Mouse (Mus musculus) olfactory bulb, adult 2 months (tissue): ENCODE data around the gene Fars2. TPM values are rescaled to one million over a fixed set of nuclear protein-coding genes. Genes with fewer than 3 reads are reported as not detected.

Experiments used
- H3K27ac ChIP-seq: fragments of 200-500 bp; 2 replicates; pipeline ENCODE4 v1.5.1; 2012; ENCODE audit warnings: low read depth, low read length; ENCODE audit not compliant: insufficient read depth
- H3K4me1 ChIP-seq: fragments of 200-500 bp; 2 replicates; pipeline ENCODE4 v1.6.1; 2012; ENCODE audit warnings: low read length; ENCODE audit not compliant: control insufficient read depth, insufficient read depth
- H3K4me3 ChIP-seq: fragments of 200-500 bp; 2 replicates; pipeline ENCODE4 v1.5.1; 2012; ENCODE audit warnings: mild to moderate bottlenecking, low read depth, low read length, moderate library complexity; ENCODE audit not compliant: insufficient read depth
- CTCF ChIP-seq: fragments of 200-500 bp; IDR thresholded peaks from 2 replicates; pipeline ENCODE4 v1.5.1; 2012; ENCODE audit warnings: low read depth, mild to moderate bottlenecking, low read length, moderate library complexity; ENCODE audit not compliant: insufficient read depth
- POLR2A ChIP-seq: fragments of 200-500 bp; IDR thresholded peaks from 2 replicates; pipeline ENCODE4 v1.6.1; 2012; ENCODE audit warnings: mild to moderate bottlenecking, low read depth, low read length, moderate library complexity; ENCODE audit not compliant: insufficient read depth
- WGBS: fragments of 180-500 bp; shearing (Covaris S2); methylation state at CpG from one replicate; pipeline ENCODE4 v1.1.7; 2018; 5-methylcytosine and 5-hydroxymethylcytosine counted together
- polyA plus RNA-seq: library from polyadenylated mRNA; stranded (reverse); fragments of >200 nt; gene quantifications from 2 replicates; pipeline ENCODE4 v1.2.4, GENCODE M21; 2012; ENCODE audit warnings: low replicate concordance; ENCODE audit not compliant: missing spikeins, insufficient read depth, insufficient read length

Gene Fars2
- polyA plus RNA-seq, 1 experiment = not detected

- Histone ChIP-seq H3K4me3 (no peak overlapping the region), H3K4me1 (peaks cover 2% of the 10 kb centered on the region; the same call in 1 of the 2 replicates), H3K27ac (no peak overlapping the region)
- TF ChIP-seq POLR2A (no peak), CTCF (no peak)
- 89% methylated on average over 5 of the region's 5 CpGs for WGBS
Measured at GRCm38 (mm10) chr13:36131401-36131800, 14.2 kb downstream of the Fars2 start.

GRCm38 (mm10) chr13:36131992-36132649 lies 14.9 kb downstream of the Fars2 start:
- TF ChIP-seq POLR2A (no peak), CTCF (no peak)
- no peak overlapping the region for H3K4me3 ChIP-seq
- peaks cover 2% of the 10 kb centered on the region; the same call in 1 of the 2 replicates for H3K4me1 ChIP-seq
- WGBS = 79% methylated on average over 5 of the region's 5 CpGs
- H3K27ac ChIP-seq = no peak overlapping the region

- 91% methylated on average over 5 of the region's 5 CpGs for WGBS
- Histone ChIP-seq H3K4me3 (no peak overlapping the region), H3K4me1 (no peaks in the 10 kb centered on the region; the same call in 1 of the 2 replicates), H3K27ac (no peak overlapping the region)
- TF ChIP-seq CTCF = no peak
- no peak for TF ChIP-seq POLR2A
Measured at GRCm38 (mm10) chr13:36139703-36140102, 22.5 kb downstream of the Fars2 start.

GRCm38 (mm10) chr13:36140247-36141016 lies 23.2 kb downstream of the Fars2 start:
- WGBS = 72% methylated on average over 5 of the region's 5 CpGs
- Histone ChIP-seq H3K27ac (no peak overlapping the region), H3K4me3 (no peak overlapping the region), H3K4me1 (no peaks in the 10 kb centered on the region; the same call in 1 of the 2 replicates)
- TF ChIP-seq POLR2A (no peak), CTCF (no peak)

GRCm38 (mm10) chr13:36145601-36146000 lies 28.4 kb downstream of the Fars2 start:
- 94% methylated on average over 1 of the region's 1 CpGs for WGBS
- TF ChIP-seq CTCF = no peak
- TF ChIP-seq POLR2A = no peak
- Histone ChIP-seq H3K27ac (no peak overlapping the region), H3K4me1 (peaks cover 2% of the 10 kb centered on the region; the same call in 1 of the 2 replicates), H3K4me3 (no peak overlapping the region)

- Histone ChIP-seq H3K4me1 (0 out of 2 replicates have a peak, but pooled peaks cover 2% of the 10 kb centered on the region), H3K27ac (no peak overlapping the region), H3K4me3 (no peak overlapping the region)
- no peak for TF ChIP-seq CTCF
- no peak for TF ChIP-seq POLR2A
- 70% methylated on average over 6 of the region's 6 CpGs for WGBS
Measured at GRCm38 (mm10) chr13:36149175-36149939, 32.1 kb downstream of the Fars2 start.

- H3K4me1 ChIP-seq = 0 out of 2 replicates have a peak, but pooled peaks cover 2% of the 10 kb centered on the region
Measured at GRCm38 (mm10) chr13:36150272-36150671, 33.1 kb downstream of the Fars2 start.

GRCm38 (mm10) chr13:36152728-36153498 lies 35.7 kb downstream of the Fars2 start:
- no peak for TF ChIP-seq POLR2A
- no peak for TF ChIP-seq CTCF
- WGBS = 72% methylated on average over 5 of the region's 5 CpGs
- H3K4me3 ChIP-seq = no peak overlapping the region
- H3K4me1 ChIP-seq = 0 out of 2 replicates have a peak, but pooled peaks cover 2% of the 10 kb centered on the region
- H3K27ac ChIP-seq = no peak overlapping the region

More at GRCm38 (mm10) chr13:36150272-36150671, 33.1 kb downstream of the Fars2 start:
- H3K4me3 ChIP-seq = no peak overlapping the region
- no peak overlapping the region for H3K27ac ChIP-seq
- TF ChIP-seq CTCF (no peak), POLR2A (no peak)
- WGBS = 57% methylated on average over 5 of the region's 5 CpGs
